Mouse (Mus musculus) forelimb bud, embryonic 11.5 days (tissue): Measurements from ENCODE around the gene Spred2.

Source experiments
- DNase-seq: peaks from one replicate; pipeline ENCODE4 v3.0.0-alpha.2; 2012; ENCODE audit warnings: low read depth, low spot score

The Spred2 gene

DNA sequence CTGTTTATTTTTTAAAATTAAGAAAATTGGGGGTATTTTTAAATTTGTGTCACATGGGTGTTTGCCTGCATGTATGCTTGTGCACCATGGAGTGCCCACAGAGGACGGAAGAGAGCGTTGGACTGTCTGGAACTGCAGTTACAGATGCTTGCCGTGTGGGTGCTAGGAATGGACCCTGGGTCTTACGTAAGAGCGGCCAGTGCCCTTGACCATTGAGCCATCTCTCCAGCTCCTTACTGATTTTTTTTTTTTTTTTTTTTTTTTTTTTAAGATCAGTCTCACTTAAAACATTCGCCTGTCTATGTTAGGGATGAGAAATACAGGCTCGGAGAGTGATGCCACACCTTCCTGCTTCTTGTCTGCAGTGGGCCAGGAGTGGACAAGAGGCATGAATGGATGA is 29.7 kb downstream of the Spred2 start:
- DNase-seq = no peak

DNA sequence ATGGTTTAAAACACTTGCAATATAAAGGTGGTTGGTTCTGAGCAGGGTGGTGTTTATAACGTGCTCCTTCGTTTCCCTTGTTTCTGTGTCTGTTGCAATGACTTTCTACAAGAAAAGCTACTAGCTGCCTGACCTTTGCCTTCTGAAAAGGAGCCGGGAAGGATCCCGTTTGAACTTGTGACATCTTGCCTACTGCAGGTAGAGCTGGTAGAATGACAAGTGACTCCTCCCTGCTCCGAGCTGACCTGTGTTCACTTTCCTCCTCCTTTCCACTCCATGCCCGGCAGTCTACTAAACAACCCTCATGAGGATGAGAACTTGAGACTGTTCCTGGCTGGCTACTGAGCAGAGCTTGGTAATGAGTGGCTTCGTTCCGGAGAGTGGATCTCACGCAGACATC is 30.9 kb downstream of the Spred2 start:
- DNase-seq = no peak

GRCm38 (mm10) chr11:19955701-19956100 is 31.5 kb downstream of the Spred2 start:
- no peak for DNase-seq

DNA sequence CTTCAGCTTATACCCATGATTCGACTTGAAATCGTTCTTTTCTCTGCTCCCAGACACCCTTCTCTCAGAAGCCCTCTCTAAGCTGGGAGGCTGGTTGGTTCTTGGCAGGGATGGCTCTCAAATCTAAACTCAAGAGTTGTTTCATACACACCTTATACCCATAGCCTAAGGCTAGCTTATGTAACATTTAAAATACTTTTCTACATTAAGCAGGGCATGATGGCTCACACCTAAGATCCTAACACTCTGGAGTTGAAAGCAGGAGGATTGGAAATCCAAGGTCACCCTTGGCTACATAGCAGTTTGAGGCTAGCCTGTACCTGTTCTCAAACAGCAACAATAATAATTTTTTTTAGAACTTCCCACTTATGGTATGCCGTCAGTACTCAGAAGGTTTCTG is 34.8 kb downstream of the Spred2 start:
- DNase-seq = no peak

DNA sequence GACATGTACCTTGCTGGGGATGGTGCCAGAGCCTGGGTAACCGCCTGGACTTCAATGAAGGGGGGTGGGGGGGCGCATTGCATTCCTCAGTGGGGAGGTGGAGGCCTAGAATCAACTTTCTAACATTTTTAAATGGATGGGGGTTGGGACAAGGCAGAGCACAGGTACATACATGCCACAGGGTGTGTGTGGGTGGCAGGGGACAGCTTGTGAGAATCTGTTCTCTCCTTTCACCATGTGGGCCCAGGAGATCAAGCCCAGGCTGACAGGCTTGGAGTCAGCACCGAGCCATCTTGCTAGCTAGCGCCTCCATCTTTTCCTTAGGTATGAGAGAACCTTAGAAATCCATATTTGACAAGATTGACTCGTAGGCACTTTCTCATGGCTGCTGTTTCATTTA is 35.7 kb downstream of the Spred2 start:
- no peak for DNase-seq

GRCm38 (mm10) chr11:19960541-19960940 is 36.4 kb downstream of the Spred2 start:
- DNase-seq = no peak

DNA sequence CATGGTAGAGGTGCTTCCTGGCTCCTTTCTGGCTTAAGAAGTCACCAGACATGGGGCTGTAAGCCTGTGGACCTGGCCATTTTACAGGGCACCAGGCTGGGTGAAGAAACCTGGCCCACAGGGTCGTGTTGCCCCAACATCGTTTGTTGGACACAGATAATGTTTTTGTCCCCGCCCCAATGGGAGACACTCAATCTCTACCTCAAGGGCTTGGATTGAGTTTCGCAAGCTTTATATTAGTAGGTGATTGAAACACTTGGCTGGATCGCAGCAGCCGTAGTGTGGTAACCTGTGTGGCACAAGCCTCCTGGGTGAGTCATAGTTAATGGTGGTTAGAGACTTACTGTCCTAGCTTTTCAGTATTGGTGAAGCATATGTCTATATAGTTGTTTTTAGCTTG is 36.9 kb downstream of the Spred2 start:
- DNase-seq = no peak

DNA sequence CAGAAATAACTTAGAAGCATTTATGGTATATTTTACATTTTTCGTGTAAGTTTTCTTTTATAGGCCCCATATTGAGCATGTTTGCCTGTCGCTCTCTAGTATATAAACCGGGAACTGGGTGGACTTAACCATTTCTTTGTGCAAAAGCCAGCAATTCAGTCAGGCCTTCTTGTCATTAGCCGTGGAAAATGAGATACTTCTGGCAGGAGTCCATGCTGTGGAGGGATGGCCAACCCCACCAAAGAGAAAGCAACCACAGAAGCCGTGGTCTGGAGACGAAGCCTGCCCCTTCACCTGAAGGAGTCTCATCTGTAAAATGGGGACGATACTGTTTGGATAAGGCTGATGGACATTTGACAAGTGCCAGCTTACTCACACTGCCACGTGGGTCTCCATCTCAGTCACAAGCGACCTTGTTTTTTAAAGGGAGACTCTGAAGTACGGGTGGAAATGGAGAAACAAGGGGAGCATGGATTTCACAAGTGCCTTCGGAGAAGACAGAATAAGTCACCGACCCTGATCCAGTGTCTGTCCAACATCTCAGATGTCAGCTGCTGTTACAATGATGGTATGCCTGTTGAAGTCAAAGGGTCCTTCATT is 37.7 kb downstream of the Spred2 start:
- DNase-seq = no peak

- DNase-seq = no peak
These were observed 38.6 kb downstream of the Spred2 start for GRCm38 (mm10) chr11:19962796-19963195.

GRCm38 (mm10) chr11:19963717-19964141 is 39.6 kb downstream of the Spred2 start:
- DNase-seq = no peak

DNA sequence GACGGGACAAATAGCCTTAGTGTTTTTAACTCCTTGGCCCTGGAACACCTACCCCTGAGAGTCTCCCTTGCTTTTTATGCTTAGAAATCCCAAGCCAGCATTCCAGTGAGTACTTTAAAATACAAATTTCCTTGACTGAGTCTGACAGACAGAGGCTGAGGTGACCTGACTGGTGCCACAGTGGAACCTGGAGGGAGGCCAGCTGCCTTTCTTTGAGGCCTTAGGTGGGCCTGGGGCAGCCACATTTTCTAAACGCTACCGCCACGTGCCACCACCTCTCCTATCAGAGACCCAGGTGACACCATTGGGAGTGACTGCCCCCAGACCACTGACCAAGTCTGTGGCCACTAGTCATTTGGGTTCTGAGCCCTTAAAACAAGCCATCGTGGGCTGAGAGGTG is 40.2 kb downstream of the Spred2 start:
- DNase-seq = no peak

DNA sequence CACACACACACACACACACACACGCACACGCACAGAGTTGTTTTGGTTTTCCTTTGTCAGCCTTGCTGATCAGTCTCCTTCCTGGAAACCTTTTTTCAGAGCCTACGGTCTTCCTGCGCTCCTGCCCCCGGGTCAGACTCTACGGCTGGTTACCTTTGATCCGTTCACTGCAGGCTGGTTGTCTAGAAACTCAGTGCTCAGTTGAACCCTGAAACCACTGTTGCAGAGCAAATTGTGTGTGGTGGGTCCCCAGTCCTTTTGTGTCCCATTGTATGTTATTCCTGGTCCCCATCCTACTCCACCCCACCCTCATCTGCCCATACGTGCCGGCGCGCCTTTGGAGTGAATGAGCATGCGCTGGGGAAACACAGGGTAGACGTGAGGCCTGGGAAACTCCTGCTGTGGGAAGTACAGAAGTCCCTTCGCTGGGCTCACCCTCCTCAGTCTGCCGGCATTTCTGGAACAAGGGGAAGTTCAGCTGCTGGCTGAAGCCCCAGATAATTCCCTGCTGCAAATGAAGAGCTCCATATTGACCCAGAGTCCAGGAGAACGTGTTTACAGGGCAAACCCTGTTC is 40.9 kb downstream of the Spred2 start:
- no peak for DNase-seq

DNA sequence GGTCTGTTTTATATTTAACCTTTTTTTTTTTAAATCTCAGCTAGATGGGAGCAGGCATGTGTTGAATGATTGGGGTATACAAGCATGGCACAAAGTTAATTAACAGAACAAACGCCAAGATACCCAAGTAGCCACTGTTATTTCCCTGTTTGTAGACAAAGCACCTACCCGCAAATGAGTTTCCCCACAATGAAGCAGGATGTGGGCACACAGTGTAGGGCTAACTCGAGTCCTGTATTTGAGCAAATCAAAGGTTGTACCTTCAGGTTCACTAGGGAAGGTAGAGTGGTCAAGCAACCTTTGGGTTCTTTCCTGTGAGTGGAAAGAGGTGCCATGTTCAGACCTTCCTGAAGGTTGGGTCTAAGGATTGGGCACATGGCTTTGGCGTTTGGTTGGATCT is 41.5 kb downstream of the Spred2 start:
- no peak for DNase-seq

- no peak for DNase-seq
These were observed 42.1 kb downstream of the Spred2 start for GRCm38 (mm10) chr11:19966294-19966693.

DNA sequence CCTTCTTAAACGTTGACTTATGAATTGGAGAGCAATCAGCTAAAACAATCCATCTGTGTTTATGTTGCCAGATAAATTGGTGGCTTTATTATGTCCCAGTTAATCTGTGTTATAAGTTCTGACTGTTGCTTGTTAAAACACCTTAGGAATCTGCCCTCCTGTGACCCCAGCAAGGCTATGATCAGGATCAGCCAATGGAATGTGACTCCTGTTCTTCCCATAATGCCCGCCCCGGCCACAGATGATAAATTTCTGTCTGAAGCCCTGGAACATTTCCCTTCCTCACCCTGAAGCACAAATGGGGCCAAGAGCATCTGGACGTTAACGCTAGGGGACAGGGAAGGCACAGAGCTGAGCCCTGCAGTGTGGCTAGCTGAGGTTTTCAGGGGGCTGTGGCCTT is 45.4 kb downstream of the Spred2 start:
- peak; percentile 62 for DNase-seq

- no peak for DNase-seq
These were observed 48.0 kb downstream of the Spred2 start for GRCm38 (mm10) chr11:19971954-19972750.

GRCm38 (mm10) chr11:19973032-19973790 is 49.0 kb downstream of the Spred2 start:
- DNase-seq = no peak

DNA sequence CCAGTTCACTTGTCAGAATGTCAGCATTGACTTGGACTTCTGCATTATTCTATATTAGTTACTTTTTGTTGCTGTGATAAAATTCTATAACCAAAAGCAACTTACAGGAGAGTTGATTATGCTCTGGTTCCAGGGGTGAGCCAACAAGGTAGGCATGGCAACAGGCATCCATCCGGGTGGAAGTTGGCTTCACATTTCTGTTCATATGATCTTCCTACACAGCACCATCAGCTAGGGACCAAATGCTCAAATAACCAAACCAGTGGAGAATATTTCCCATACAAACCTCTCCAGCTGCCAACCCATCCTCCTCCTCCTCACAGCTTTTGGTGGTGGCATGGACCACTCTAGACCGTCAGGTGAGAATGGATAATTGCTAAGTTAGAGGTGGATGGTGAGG is 51.9 kb downstream of the Spred2 start:
- DNase-seq = no peak

DNA sequence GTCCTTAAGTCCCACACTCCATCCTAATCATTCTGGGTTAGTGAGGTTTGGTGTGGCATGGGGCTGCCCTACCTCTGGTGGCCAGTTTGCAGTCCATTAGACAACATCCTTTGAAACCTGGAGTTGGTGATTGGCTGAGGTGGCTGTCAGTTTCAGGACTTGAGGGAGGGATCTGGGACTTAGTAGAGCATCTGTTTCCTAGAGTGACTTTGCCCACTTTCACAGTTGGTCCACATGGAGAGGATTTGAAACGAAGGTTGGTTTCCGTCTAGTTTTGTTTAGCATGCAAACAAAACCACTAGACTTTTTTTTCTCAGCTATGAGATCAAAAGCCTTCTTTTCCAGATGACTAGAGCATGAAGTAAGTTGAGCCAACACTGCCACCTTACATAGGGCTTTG is 53.5 kb downstream of the Spred2 start:
- no peak for DNase-seq

DNA sequence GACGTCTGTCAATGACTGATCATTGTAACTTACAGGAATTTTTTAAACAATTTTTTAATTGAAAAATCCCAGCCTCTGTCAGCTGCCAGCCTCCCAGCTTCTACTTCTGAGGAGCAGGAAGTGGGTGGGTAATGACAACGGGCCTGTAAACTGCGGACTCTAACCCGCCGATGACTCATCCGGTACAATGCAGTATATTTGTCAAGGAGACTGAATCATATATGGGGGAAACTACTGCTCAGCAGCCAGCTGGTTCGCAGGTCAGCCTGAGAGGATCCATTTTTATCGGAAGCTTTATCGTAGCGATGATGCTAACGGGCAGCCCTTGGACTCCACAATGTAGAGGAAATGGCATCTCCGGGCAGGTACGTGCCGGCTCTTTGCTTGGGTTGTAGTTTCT is 55.2 kb downstream of the Spred2 start:
- DNase-seq = no peak

DNA sequence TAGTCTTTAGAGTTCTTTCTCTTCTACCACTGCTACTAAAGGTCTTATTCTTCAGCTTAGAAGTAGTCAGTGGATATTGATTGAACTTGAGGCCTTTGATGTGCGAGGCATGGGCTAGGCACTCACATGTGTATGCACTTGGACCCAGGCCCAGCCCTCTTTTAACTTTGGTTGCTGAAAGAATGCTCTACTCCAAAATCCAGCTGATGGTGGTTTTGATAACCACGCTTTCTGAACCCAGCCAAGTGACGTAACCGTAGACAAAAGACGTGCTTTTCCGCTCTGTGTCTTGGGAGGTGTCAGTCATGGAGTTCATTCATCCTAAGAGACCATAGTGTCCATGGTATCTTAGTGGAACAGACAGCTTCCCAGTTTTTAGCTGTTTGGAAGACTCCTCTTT is 57.9 kb downstream of the Spred2 start:
- DNase-seq = no peak

GRCm38 (mm10) chr11:19982779-19983178 is 58.6 kb downstream of the Spred2 start:
- no peak for DNase-seq
